Mouse (Mus musculus) liver, embryonic 12.5 days (tissue): ENCODE measurements around the gene Rpl22. TPM values are rescaled to one million over a fixed set of nuclear protein-coding genes. Genes with fewer than 3 reads are reported as not detected.

Source experiments
- ATAC-seq: fragments of 200-750 bp; cut with Nextera tagmentation; 2 replicates; pipeline ENCODE4 v1.8.0; 2017; ENCODE audit warnings: moderate number of reproducible peaks, mild to moderate bottlenecking, moderate library complexity
- H3K27ac ChIP-seq: fragments of 300-500 bp; sonication (generic); 2 replicates; pipeline ENCODE4 v1.5.1; 2016; ENCODE audit warnings: mild to moderate bottlenecking
- H3K27me3 ChIP-seq: fragments of 300-500 bp; sonication (generic); replicated peaks from 2 replicates; pipeline ENCODE4 v1.6.1; 2016; ENCODE audit warnings: mild to moderate bottlenecking, moderate library complexity
- H3K36me3 ChIP-seq: fragments of 300-500 bp; sonication (generic); 2 replicates; pipeline ENCODE4 v1.6.1; 2016; ENCODE audit warnings: mild to moderate bottlenecking, moderate library complexity
- H3K4me1 ChIP-seq: fragments of 300-500 bp; sonication (generic); 2 replicates; pipeline ENCODE4 v1.6.1; 2016
- H3K4me2 ChIP-seq: fragments of 300-500 bp; sonication (generic); 2 replicates; pipeline ENCODE4 v1.6.1; 2016; ENCODE audit warnings: mild to moderate bottlenecking, moderate library complexity
- H3K4me3 ChIP-seq: fragments of 300-500 bp; sonication (generic); 2 replicates; pipeline ENCODE4 v1.5.1; 2016; ENCODE audit warnings: mild to moderate bottlenecking, moderate library complexity
- H3K9ac ChIP-seq: fragments of 300-500 bp; sonication (generic); 2 replicates; pipeline ENCODE4 v1.6.1; 2016; ENCODE audit warnings: mild to moderate bottlenecking, moderate library complexity
- H3K9me3 ChIP-seq: fragments of 300-500 bp; sonication (generic); replicated peaks from 2 replicates; pipeline ENCODE4 v1.6.1; 2016; ENCODE audit warnings: mild to moderate bottlenecking, moderate library complexity
- WGBS: fragments of 180-500 bp; shearing (Covaris S2); methylation state at CpG from one replicate; pipeline ENCODE4 v1.1.7; 2016; ENCODE audit not compliant: insufficient replicate concordance; 5-methylcytosine and 5-hydroxymethylcytosine counted together
- polyA plus RNA-seq: library from polyadenylated mRNA; unstranded; fragments of >200 nt; fragmentation: Nextera tagmentation; extraction: Ambion mirVana; gene quantifications from 2 replicates; pipeline ENCODE4 v1.2.1, GENCODE M21; 2016

Rpl22 gene
- polyA plus RNA-seq: 385 and 404 TPM in 2 replicates

DNA sequence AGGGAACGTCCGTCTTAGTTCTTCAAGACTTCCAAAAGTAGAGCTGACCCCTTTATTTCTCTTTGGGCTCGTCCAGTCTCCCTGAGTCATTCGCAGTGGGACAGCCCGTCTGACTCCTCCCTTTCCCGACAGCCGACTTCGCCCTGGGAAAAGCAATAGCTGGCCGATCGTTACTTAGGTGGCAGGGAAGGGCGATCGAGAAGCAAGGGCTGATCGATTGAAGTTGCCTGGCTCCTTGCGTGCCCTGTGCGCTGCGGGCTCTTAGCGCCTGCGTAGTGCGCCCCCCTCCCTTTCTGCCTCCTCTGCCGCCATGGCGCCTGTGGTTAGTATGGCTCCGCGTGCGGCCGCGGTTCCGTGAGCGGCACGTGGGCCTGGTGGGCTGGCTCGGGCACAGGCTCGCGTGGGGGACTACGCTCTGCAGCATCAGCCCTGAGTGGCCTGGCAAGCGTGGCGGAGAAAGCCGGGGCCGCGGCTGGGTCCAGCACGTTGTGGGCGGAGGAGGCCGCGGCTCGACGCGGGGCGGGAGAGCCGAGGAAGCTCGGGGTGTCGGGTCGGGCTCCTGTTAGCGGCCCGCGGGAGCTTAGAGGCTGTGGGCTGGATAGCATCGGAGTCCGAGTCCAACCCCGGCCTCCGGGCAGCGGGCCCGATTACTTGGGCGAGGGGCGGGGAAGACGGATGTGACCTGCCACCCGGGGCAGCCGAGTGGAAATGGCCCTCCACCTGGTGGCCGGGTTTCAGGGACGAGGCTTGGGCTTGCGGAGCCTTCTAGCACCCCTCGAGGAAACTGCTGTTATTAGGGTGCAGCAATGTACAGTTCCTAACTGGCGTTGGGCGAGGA is at the start of gene Rpl22:
Rpl22 (plus strand) TSS at position 169 of the 838 bp plus-strand sequence.
- WGBS: under 1% methylated on average over 67 of the region's 70 CpGs
- peak within 1 kb of the TSS; percentile 98 for H3K9ac ChIP-seq

DNA sequence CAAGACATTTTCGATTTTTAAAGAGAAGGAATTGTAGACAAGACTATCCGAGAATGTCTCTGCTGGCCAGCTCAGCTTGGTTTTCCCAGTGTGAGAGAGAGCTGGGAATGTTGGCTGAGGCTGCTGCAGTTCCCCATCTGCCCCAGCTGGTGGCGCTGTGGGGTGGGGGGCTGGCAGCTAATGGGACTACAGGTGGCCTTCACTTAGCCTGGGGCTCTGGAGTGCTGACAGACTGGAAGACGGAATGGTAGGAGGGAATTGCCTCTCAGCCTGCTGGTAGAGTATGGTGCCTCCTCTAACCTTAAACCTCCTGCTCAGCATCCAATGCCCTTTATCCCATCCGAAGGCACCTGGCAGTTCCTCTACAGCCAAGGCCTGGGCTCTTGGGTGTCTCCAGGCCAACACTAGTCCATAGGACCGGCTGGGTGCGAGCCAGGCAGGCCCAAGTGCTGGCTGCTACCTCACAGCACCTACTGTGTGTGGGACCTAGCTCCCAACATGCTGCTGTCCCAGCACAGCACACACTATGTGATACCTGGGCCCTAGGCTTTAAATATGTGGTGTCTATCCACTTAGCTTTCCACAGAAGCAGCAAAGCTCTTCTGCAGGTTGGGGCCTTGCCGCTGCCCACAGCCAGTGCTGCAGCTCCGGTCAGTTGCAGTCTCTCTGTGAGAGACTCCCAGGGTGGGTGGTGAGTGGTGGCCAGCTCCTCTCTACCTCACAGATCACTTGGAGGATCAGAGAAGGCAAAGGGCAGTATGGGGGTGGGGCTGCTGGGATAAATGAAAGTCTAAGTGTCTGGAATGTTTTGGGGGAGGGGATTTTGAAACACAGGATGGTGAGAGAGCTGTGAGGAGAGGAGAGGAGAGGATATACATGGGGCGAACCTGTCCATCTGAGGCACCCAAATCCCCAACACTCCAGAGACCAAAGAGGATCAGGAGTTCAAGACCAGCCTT is 48.9 kb upstream of the Rpl22 start:
- Histone ChIP-seq H3K27me3 (peaks cover 88% of the 10 kb centered on the region), H3K36me3 (no peaks in the 10 kb centered on the region), H3K4me2 (no peak overlapping the region), H3K4me3 (no peak overlapping the region), H3K9ac (no peak overlapping the region), H3K4me1 (peaks cover 35% of the 10 kb centered on the region), H3K9me3 (no peaks in the 10 kb centered on the region), H3K27ac (no peak overlapping the region)
- WGBS: 37% methylated on average over 10 of the region's 10 CpGs
- ATAC-seq: no peak

More for the DNA sequence above, at the start of gene Rpl22:
- Histone ChIP-seq H3K27ac (peak within 1 kb of the TSS; percentile 86), H3K4me1 (peaks cover 41% of the 10 kb centered on the region), H3K36me3 (peaks cover 36% of the 10 kb centered on the region), H3K9me3 (no peaks in the 10 kb centered on the region), H3K27me3 (no peaks in the 10 kb centered on the region), H3K4me2 (peak within 1 kb of the TSS; percentile 83), H3K4me3 (peak within 1 kb of the TSS; percentile 100)
- peak; percentile 96 for ATAC-seq

DNA sequence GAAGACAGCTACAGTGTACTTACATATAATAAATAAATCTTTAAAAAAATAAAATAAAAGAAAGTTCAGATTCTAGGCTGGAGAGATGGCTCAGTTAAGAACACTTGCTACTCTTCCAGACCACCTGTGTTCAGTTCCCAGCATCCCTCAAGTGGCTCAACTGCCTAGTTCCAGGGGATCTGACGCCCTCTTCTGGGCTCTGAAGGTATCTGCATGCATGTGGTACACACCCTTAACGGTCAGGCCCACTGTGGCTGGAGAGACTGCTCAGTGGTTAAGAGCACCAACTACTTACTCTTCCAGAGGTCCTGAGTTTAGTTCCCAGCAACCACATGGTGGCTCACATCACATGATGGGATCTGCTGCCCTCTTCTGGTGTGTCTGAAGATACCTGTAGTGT is 47.6 kb upstream of the Rpl22 start:
- 56% methylated on average over 2 of the region's 2 CpGs for WGBS
- Histone ChIP-seq H3K36me3 (no peaks in the 10 kb centered on the region), H3K4me2 (no peak overlapping the region), H3K9me3 (no peaks in the 10 kb centered on the region), H3K4me1 (peaks cover 27% of the 10 kb centered on the region), H3K27ac (no peak overlapping the region), H3K9ac (no peak overlapping the region), H3K4me3 (no peak overlapping the region), H3K27me3 (peaks cover 88% of the 10 kb centered on the region)
- ATAC-seq: no peak

DNA sequence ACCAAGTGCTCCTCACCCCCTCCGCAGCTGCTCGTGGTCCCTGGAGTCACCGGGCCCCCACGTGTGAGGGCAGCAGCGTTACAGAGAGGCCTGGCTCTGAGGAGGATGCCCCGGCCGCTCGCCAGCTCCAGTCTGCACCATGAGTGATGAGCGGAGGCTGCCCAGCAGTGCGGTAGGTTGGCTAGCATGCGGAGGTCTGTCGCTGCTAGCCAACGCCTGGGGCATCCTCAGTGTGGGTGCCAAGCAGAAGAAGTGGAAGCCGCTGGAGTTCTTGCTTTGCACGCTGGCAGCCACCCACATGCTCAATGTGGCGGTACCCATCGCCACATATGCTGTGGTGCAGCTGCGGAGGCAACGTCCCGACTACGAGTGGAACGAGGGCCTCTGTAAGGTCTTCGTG is 46.6 kb upstream of the Rpl22 start:
- Histone ChIP-seq H3K9me3 (no peaks in the 10 kb centered on the region), H3K4me2 (no peak overlapping the region), H3K4me1 (peaks cover 24% of the 10 kb centered on the region), H3K4me3 (no peak overlapping the region), H3K27ac (no peak overlapping the region), H3K36me3 (no peaks in the 10 kb centered on the region), H3K27me3 (peaks cover 88% of the 10 kb centered on the region), H3K9ac (no peak overlapping the region)
- no peak for ATAC-seq
- 77% methylated on average over 23 of the region's 23 CpGs for WGBS

DNA sequence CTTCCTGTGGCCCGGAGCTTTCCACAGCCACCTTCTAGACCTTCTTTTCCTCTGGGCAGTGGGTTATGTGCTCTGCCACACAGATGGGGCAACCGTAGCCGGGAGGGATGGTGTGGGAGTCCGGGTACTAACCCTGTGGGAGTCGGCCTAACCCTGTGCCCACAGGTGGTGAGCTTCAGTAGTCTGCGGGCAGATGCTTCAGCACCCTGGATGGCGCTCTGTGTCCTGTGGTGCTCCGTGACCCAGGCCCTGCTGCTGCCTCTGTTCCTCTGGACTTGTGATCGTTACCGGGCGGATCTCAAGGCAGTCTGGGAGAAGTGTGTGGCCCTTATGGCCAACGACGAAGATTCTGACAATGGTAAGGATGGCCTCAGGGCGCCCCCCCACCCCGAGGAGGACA is 43.9 kb upstream of the Rpl22 start:
- peaks cover 88% of the 10 kb centered on the region for H3K27me3 ChIP-seq
- H3K4me1 ChIP-seq: peaks cover 19% of the 10 kb centered on the region

DNA sequence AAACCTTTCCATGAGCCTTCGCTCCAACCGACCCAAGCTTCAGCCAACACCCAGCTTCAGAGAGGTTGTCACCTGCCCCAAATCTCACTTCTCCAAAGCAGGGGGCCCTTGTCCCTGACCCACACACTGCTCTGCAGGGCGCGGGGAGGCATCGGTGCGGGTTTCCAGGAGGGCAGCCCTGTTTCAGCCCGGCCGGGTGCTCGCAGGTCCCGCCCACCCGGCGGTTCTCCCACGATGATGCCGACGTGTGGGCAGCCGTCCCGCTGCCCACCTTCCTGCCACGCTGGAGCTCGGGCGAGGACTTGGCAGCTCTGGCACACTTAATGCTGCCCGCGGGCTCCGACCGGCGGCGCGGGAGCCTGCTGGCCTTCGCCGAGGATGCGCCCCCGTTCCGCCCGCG is 42.8 kb upstream of the Rpl22 start:
- peak overlapping the region; percentile 14 for H3K4me3 ChIP-seq
- WGBS: 16% methylated on average over 34 of the region's 34 CpGs
- H3K9me3 ChIP-seq: no peaks in the 10 kb centered on the region
- H3K4me2 ChIP-seq: peak overlapping the region; percentile 54
- no peaks in the 10 kb centered on the region for H3K36me3 ChIP-seq
- no peak overlapping the region for H3K27ac ChIP-seq
- H3K4me1 ChIP-seq: peaks cover 24% of the 10 kb centered on the region
- no peak for ATAC-seq
- no peak overlapping the region for H3K9ac ChIP-seq
- peaks cover 90% of the 10 kb centered on the region for H3K27me3 ChIP-seq

More for the DNA sequence above, 43.9 kb upstream of the Rpl22 start:
- Histone ChIP-seq H3K9ac (no peak overlapping the region), H3K4me3 (no peak overlapping the region), H3K9me3 (no peaks in the 10 kb centered on the region), H3K36me3 (no peaks in the 10 kb centered on the region), H3K4me2 (no peak overlapping the region), H3K27ac (no peak overlapping the region)
- ATAC-seq: no peak
- WGBS: 39% methylated on average over 15 of the region's 15 CpGs

DNA sequence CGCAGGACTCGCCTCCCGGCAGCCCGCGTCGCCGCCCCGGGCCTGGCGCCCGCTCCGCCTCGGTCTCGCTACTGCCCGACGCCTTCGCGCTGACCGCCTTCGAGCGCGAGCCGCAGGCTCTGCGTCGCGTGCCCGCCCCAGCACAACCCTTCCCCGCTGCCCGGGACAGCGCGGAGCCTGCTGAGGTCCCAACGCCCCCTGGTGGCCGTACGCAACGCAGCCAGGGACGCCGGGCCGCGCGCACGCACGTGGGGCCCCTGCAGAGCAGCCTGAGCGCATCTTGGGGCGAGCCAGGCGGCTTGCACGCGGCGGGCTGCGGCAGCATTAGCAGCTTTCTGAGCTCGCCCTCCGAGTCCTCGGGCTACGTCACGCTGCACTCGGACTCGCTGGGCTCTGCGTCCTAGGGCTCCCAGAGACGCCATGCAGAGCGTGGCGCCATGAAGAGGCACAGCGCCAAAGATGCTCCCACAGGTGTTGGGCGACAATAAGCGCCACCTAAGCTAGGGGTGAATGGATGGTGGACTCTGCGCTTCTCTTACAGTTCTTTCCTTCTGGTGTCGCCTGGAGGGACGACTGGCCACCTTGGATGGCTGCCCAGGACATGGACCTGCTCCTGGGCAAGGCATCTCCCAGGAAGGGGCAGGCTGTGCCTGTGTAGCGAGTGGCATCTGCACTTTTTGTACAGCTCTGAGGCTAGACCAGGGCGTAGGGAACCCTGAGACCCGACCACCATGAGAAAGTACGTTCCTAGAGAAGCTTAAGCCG is 42.2 kb upstream of the Rpl22 start:
- WGBS: 3% methylated on average over 69 of the region's 70 CpGs
- H3K9me3 ChIP-seq: no peaks in the 10 kb centered on the region
- ATAC-seq: peak; percentile 68

DNA sequence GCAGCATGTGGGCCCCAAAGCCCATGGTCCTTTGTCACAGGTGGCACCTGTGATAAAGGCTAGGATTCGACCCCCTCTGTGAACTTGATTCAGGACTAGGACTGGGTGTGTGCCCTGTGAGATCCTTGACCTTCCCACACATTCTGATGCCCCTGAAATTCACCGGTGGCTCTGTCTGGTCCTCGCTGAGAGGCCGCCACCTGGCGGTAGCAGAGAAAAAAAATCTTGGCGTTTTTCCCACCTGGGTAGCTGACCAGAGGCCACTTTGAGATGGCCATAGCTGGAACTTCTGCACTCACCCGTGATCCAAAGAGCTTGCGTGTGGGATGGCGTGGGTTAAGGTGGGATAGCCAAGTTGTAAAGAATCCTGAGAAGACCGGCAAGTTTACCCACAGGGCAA is 40.0 kb upstream of the Rpl22 start:
- Histone ChIP-seq H3K4me3 (no peak overlapping the region), H3K4me1 (peaks cover 28% of the 10 kb centered on the region), H3K4me2 (no peak overlapping the region), H3K27ac (no peak overlapping the region), H3K36me3 (no peaks in the 10 kb centered on the region), H3K9ac (no peak overlapping the region), H3K27me3 (peaks cover 96% of the 10 kb centered on the region), H3K9me3 (0 out of 2 replicates have a peak, but pooled peaks cover 3% of the 10 kb centered on the region)
- 2% methylated on average over 10 of the region's 10 CpGs for WGBS
- no peak for ATAC-seq

More for the DNA sequence above, 42.2 kb upstream of the Rpl22 start:
- peaks cover 24% of the 10 kb centered on the region for H3K4me1 ChIP-seq
- peaks cover 96% of the 10 kb centered on the region for H3K27me3 ChIP-seq
- no peak overlapping the region for H3K9ac ChIP-seq
- H3K4me3 ChIP-seq: peak overlapping the region; percentile 14
- peak overlapping the region; percentile 54 for H3K4me2 ChIP-seq
- no peaks in the 10 kb centered on the region for H3K36me3 ChIP-seq
- no peak overlapping the region for H3K27ac ChIP-seq

DNA sequence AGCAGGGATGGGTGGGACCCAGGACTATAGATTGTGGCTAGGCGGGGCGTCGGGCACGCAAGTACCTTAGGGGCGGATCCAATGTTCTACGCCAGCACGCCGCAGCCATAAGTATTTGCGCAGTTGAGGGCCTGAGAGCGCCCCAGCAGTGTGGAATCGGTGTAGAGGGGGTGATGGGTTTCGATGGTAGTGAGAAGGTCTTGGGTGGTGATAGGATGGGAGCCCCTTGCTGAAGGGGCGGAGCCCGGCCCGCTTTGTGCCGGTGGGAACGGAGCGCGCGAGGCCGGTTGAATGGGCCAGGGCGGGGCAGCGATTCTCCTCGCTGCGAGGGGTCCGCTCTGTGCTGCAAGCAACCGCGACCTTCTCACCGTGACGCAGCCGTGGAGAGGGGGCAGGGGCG is 39.4 kb upstream of the Rpl22 start:
- Histone ChIP-seq H3K36me3 (no peaks in the 10 kb centered on the region), H3K27ac (no peak overlapping the region), H3K9me3 (0 out of 2 replicates have a peak, but pooled peaks cover 3% of the 10 kb centered on the region), H3K9ac (no peak overlapping the region), H3K27me3 (peaks cover 96% of the 10 kb centered on the region), H3K4me1 (peaks cover 31% of the 10 kb centered on the region), H3K4me3 (peak overlapping the region; percentile 23), H3K4me2 (peak overlapping the region; percentile 54)
- WGBS: 9% methylated on average over 32 of the region's 32 CpGs
- ATAC-seq: peak; percentile 13; the same call in 1 of the 2 replicates

DNA sequence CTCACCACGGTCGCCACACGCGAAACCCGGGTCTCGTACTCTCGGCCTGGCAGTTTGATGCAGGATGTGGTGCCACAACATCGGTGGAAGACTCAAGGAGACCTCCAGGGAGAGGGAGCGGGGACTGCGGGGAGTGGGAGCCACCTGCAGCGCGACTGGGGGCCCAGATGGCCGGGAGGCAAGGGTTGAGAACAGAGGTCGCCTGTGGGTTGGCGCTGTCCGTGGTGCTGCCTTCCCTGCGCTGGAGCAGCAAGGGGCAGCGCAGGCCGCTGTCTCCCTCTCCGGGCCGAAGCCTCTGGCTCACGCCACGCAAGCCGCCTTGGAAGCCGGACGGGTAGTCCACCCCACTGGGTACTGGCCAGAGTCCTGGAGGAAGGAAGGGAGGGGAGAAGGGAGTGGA is 38.7 kb upstream of the Rpl22 start:
- H3K9me3 ChIP-seq: 0 out of 2 replicates have a peak, but pooled peaks cover 3% of the 10 kb centered on the region
- no peak overlapping the region for H3K9ac ChIP-seq
- peaks cover 96% of the 10 kb centered on the region for H3K27me3 ChIP-seq
- 9% methylated on average over 26 of the region's 26 CpGs for WGBS
- H3K4me2 ChIP-seq: no peak overlapping the region
- H3K36me3 ChIP-seq: no peaks in the 10 kb centered on the region
- H3K4me1 ChIP-seq: peaks cover 31% of the 10 kb centered on the region
- H3K4me3 ChIP-seq: no peak overlapping the region
- no peak overlapping the region for H3K27ac ChIP-seq
- no peak for ATAC-seq
